Mouse (Mus musculus): ENCODE data around the gene Pkd1. TPM values are rescaled to one million over a fixed set of nuclear protein-coding genes. Genes with fewer than 3 reads are reported as not detected.

The Pkd1 gene
- polyA plus RNA-seq, 1 experiment from 2014 or later, result 3.3 TPM

DNA sequence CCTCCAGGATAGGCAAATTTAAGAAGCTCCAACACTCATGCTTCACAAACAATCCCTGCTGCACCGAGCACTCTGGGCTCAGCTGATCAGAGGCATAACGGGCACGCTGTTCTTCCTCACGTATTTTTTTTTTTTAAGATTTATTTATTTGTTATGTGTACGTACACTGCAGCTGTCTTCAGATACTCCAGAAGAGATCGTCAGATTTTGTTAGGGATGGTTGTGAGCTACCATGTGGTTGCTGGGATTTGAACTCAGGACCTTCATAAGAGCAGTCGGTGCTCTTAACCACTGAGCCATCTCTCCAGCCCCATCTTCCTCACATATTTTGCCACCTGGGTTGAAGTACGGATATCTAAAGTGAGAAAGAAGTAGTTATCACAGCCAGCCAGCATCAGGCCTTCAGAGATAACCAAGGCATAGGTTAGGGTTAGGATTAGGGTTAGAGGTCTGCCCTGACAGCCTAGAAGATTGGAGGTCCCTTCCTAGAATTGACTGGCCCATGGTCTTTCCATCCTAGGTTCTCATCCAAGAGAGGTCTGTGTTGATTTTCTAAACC, 15.4 kb upstream of the Pkd1 start, which contains the start of gene Rab26:
TSS of gene Rab26 (minus strand) at position 51 of the 559 bp plus-strand sequence.
- Histone ChIP-seq H3K9me3 (replicated peaks) (no peaks in the 10 kb centered on the region), H3K36me3 (peaks cover 17% of the 10 kb centered on the region), H3K4me1 (replicated peaks) (peaks cover 57% of the 10 kb centered on the region), H3K27ac (no peak within 1 kb of the TSS; the same call in 1 of the 2 replicates), H3K4me2 (peak within 1 kb of the TSS; percentile 90), H3K9ac (peak within 1 kb of the TSS; percentile 67), H3K27me3 (no peaks in the 10 kb centered on the region), H3K4me3 (replicated peaks) (peak within 1 kb of the TSS; percentile 58)
- ATAC-seq (ENCODE audit: low read depth), result no peak
- no peak for DNase-seq
- 48% methylated on average over 8 of the region's 8 CpGs for WGBS (ENCODE audit: insufficient replicate concordance)

DNA sequence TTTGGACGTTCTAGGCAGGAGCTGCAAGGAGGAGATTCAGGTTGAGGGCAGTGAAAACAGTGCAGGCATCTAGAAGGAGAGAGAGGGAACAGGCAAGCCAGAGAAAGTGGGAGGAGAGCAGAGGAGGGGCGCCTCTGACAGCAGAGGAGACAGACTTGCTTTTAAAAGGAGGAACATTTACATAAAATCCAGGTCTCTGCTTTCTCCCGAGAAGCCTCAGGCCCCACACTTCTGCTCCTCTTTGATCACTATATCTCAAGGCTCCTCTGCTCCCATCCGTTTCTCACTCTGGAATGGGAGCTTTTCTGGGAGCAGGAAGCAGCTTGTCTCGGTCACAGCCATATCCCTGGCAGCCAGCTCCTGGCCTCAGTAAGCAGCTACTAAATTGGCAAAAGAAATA, 14.3 kb upstream of the Pkd1 start:
- Histone ChIP-seq H3K27me3 (no peaks in the 10 kb centered on the region), H3K9me3 (replicated peaks) (no peaks in the 10 kb centered on the region), H3K9ac (no peak overlapping the region), H3K4me3 (replicated peaks) (no peak overlapping the region), H3K4me2 (no peak overlapping the region), H3K4me1 (replicated peaks) (peaks cover 51% of the 10 kb centered on the region), H3K27ac (no peak overlapping the region; the same call in 1 of the 2 replicates), H3K36me3 (peaks cover 7% of the 10 kb centered on the region)
- DNase-seq, result no peak
- WGBS (ENCODE audit: insufficient replicate concordance), result 52% methylated on average over 5 of the region's 5 CpGs
- ATAC-seq (ENCODE audit: low read depth), result no peak

DNA sequence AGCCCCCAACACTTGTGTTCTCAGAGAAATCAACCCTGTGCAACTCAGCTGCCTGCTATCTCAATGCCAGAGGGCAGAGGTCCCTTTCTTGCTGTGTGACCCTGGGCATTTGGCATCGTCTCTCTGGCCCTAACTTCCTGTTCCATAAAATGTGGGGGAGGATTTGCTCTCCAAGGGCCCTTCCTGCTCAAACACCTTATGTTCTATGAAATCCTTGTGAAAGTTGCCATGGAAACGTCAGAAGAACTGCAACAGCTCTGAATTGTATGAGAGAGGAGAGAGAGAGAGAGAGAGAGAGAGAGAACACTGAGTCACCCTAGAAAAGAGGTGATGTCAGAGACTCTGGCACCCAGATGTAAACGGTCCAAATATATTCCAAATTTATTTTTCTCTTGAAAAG, 12.1 kb upstream of the Pkd1 start:
- Histone ChIP-seq H3K27ac (no peak overlapping the region), H3K4me1 (replicated peaks) (peaks cover 31% of the 10 kb centered on the region), H3K9me3 (replicated peaks) (no peaks in the 10 kb centered on the region), H3K36me3 (no peaks in the 10 kb centered on the region), H3K27me3 (no peaks in the 10 kb centered on the region), H3K4me2 (no peak overlapping the region), H3K9ac (no peak overlapping the region), H3K4me3 (replicated peaks) (no peak overlapping the region)
- no peak for ATAC-seq (ENCODE audit: low read depth)
- no peak for DNase-seq
- 39% methylated on average over 3 of the region's 3 CpGs for WGBS (ENCODE audit: insufficient replicate concordance)

DNA sequence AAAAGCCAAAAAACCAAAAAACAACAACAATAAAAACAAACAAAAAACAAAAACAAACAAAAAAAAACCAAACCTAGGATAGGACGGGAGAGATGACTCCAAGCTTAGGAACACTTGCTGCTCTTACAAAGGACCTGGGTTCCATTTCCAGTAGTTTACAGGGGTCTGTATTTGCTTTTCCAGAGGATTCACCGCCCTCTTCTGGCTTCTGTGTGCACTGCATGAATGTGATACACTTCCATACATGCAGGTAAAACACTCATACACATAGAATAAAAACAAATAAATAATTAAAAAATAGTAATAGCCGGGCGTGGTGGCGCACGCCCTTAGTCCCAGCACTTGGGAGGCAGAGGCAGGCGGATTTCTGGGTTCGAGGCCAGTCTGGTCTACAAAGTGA, 10.7 kb upstream of the Pkd1 start:
- Histone ChIP-seq H3K4me1 (replicated peaks) (peaks cover 17% of the 10 kb centered on the region), H3K4me2 (no peak overlapping the region), H3K27ac (no peak overlapping the region), H3K27me3 (no peaks in the 10 kb centered on the region), H3K4me3 (replicated peaks) (no peak overlapping the region), H3K9ac (no peak overlapping the region), H3K9me3 (replicated peaks) (no peaks in the 10 kb centered on the region), H3K36me3 (no peaks in the 10 kb centered on the region)
- WGBS (ENCODE audit: insufficient replicate concordance), result 51% methylated on average over 8 of the region's 8 CpGs
- ATAC-seq (ENCODE audit: low read depth) (no peak), DNase-seq (peak; percentile 31)

DNA sequence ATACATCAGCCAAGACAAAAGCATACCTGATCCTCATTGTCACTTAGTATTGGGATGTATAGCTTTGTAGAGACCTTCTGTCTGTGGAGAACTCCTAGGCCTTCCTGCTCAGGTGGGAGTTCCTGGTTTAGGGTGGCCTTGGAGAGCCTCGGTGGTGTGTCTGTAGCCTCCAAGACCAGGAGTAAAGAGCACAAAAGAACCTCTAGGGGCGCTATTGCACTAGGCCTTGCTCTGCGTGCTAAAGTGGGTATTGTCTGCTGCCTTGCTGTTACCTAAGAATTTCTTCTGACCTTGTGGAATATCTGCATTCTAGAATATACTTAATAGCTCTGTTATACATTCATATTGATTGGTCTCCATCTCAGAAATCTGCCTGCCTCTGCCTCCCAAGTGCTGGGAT, 9.3 kb upstream of the Pkd1 start:
- 9% methylated on average over 3 of the region's 3 CpGs for WGBS (ENCODE audit: insufficient replicate concordance)
- no peak overlapping the region for H3K9ac ChIP-seq
- peaks cover 5% of the 10 kb centered on the region for H3K27me3 ChIP-seq
- no peaks in the 10 kb centered on the region for H3K36me3 ChIP-seq
- no peaks in the 10 kb centered on the region for H3K9me3 ChIP-seq (replicated peaks)
- H3K4me1 ChIP-seq (replicated peaks), result peaks cover 5% of the 10 kb centered on the region; the same call in 1 of the 2 replicates
- no peak overlapping the region for H3K27ac ChIP-seq
- ATAC-seq (ENCODE audit: low read depth), result peak; percentile 72; the same call in 1 of the 2 replicates
- H3K4me3 ChIP-seq (replicated peaks), result no peak overlapping the region
- no peak for DNase-seq
- H3K4me2 ChIP-seq, result no peak overlapping the region

DNA sequence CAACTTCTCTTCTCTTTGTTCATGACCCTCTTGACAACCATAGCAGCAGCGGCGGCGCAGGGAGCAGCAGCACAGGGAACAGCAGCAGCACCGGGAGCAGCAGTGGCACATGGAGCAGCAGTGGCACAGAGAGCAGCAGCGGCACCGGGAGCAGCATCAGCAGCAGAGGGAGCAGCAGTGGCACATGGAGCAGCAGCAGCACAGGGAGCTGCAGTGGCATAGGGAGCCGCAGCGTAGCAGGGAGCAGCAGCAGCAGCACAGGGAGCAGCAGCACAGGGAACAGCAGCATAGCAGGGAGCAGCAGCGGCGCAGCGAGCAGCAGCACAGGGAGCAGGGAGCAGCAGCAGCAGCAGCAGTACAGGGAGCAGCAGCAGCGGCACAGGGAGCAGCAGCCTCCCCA, 5.0 kb upstream of the Pkd1 start:
- WGBS (ENCODE audit: insufficient replicate concordance), result 27% methylated on average over 12 of the region's 12 CpGs
- no peak overlapping the region for H3K9ac ChIP-seq

DNA sequence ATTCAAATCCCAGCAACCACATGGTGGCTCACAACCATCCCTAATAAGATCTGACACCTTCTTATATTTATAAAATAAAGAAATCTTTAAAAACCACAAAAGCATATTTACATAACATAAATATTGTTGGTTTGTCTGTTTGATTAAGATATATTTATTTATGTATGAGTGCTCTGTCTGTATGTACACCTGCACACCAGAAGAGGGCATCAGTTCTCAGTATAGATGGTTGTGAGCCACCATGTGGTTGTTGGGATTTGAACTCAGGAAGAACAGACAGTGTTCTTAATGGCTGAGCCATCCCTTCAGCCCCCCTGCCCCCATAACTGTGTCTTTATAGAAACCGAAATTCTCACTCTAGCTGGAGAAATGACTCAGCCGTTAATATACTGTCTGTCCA, 4.4 kb upstream of the Pkd1 start:
- Histone ChIP-seq H3K9ac (no peak overlapping the region), H3K9me3 (replicated peaks) (no peaks in the 10 kb centered on the region), H3K36me3 (no peaks in the 10 kb centered on the region), H3K4me2 (no peak overlapping the region), H3K4me3 (replicated peaks) (no peak overlapping the region), H3K27ac (no peak overlapping the region), H3K4me1 (replicated peaks) (peaks cover 21% of the 10 kb centered on the region), H3K27me3 (peaks cover 5% of the 10 kb centered on the region)
- no peak for DNase-seq
- WGBS (ENCODE audit: insufficient replicate concordance), result 72% methylated on average over 2 of the region's 2 CpGs
- no peak for ATAC-seq (ENCODE audit: low read depth)

More for the DNA sequence above, 5.0 kb upstream of the Pkd1 start:
- Histone ChIP-seq H3K4me1 (replicated peaks) (peaks cover 21% of the 10 kb centered on the region), H3K36me3 (no peaks in the 10 kb centered on the region), H3K27ac (no peak overlapping the region), H3K4me2 (no peak overlapping the region), H3K9me3 (replicated peaks) (no peaks in the 10 kb centered on the region), H3K27me3 (peaks cover 5% of the 10 kb centered on the region), H3K4me3 (replicated peaks) (no peak overlapping the region)
- DNase-seq (no peak), ATAC-seq (ENCODE audit: low read depth) (no peak)

DNA sequence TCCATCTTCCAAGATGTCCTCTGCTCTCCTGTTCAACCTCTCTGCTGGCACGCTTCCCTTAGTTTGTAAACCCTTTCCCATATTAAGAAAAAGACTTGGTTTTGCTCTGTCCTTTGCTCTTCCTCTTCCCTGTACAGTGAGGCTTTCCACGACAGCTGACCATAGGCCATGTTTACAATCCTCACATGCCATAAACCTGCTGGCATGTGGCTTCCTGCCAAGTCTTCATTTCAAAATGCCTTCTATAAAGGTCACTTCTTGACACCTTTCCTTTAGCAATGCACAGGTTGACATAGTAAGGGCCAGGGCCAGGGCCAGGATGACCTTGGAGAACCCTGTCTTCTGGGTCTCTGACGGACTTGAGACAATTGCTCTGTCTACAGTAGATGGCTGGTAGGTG, 3.4 kb upstream of the Pkd1 start:
- DNase-seq (no peak), ATAC-seq (ENCODE audit: low read depth) (no peak)
- Histone ChIP-seq H3K36me3 (no peaks in the 10 kb centered on the region), H3K27ac (no peak overlapping the region), H3K27me3 (peaks cover 5% of the 10 kb centered on the region), H3K9me3 (replicated peaks) (no peaks in the 10 kb centered on the region), H3K4me2 (no peak overlapping the region), H3K9ac (no peak overlapping the region), H3K4me1 (replicated peaks) (peaks cover 31% of the 10 kb centered on the region), H3K4me3 (replicated peaks) (no peak overlapping the region)
- WGBS (ENCODE audit: insufficient replicate concordance), result 69% methylated on average over 3 of the region's 3 CpGs

DNA sequence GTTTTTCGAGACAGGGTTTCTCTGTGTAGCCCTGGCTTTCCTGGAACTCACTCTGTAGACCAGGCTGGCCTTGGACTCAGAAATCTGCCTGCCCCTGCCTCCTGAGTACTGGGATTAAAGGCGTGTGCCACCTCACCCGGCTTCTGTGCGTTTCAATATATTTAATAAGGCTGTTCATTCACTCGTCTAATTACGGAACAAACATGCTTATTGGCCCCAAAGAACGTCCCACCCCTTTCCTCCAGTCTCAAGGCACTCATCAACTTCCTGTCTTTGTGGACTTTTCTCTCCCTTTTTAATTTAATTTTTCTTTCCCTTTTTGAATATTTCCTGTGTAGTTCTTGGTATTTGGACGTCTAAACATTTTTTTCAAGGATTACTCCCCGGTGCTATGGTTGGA, 1.2 kb upstream of the Pkd1 start:
- Histone ChIP-seq H3K36me3 (no peaks in the 10 kb centered on the region), H3K4me3 (replicated peaks) (peak overlapping the region; percentile 89), H3K27ac (peak overlapping the region; percentile 94), H3K9me3 (replicated peaks) (no peaks in the 10 kb centered on the region), H3K27me3 (peaks cover 5% of the 10 kb centered on the region), H3K4me2 (peak overlapping the region; percentile 100), H3K9ac (peak overlapping the region; percentile 78), H3K4me1 (replicated peaks) (peaks cover 41% of the 10 kb centered on the region)
- DNase-seq (no peak), ATAC-seq (ENCODE audit: low read depth) (no peak)
- whole genome bisulfite sequencing (ENCODE audit: insufficient replicate concordance), result 20% methylated on average over 9 of the region's 9 CpGs

DNA sequence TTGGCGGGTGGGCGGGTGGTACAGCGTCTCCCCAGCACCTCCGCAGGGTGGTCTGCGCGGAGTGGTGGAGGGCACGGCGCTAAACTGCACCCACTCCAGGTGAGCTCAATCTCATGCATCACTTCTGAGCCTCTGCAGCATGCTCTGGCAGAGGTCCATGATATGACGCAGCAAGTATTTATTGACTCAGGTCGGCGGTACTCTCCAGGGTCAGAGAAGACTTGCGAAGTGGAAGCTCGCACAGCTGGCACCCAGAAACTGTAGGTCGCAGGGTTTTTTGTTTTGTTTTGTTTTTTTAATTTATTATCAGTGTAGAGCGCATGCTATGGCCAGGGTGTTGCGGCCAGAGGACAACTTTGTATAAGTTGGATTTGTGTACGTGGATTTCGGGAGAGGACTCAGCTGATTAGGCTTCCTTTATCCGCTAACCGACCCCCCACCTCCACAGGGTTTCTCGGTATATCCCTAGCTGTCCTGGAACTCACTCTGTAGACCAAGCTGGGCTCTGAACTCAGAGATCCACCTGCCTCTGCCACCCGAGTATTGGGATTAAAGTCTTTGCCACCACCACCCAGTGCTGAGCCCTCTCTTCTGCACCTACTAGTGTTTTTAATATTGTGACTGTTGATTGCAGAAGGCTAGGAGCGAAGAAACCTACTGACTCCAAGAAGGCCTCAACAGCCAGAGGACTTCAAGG, 565 bp upstream of the Pkd1 start:
- ATAC-seq (ENCODE audit: low read depth), result peak; percentile 37
- peak overlapping the region; percentile 78 for H3K9ac ChIP-seq
- H3K4me1 ChIP-seq (replicated peaks), result peaks cover 41% of the 10 kb centered on the region
- H3K36me3 ChIP-seq, result no peaks in the 10 kb centered on the region
- peaks cover 5% of the 10 kb centered on the region for H3K27me3 ChIP-seq
- 2% methylated on average over 23 of the region's 23 CpGs for WGBS (ENCODE audit: insufficient replicate concordance)
- peak overlapping the region; percentile 89 for H3K4me3 ChIP-seq (replicated peaks)
- H3K4me2 ChIP-seq, result peak overlapping the region; percentile 100
- H3K27ac ChIP-seq, result peak overlapping the region; percentile 94
- H3K9me3 ChIP-seq (replicated peaks), result no peaks in the 10 kb centered on the region
- DNase-seq, result peak; percentile 43

DNA sequence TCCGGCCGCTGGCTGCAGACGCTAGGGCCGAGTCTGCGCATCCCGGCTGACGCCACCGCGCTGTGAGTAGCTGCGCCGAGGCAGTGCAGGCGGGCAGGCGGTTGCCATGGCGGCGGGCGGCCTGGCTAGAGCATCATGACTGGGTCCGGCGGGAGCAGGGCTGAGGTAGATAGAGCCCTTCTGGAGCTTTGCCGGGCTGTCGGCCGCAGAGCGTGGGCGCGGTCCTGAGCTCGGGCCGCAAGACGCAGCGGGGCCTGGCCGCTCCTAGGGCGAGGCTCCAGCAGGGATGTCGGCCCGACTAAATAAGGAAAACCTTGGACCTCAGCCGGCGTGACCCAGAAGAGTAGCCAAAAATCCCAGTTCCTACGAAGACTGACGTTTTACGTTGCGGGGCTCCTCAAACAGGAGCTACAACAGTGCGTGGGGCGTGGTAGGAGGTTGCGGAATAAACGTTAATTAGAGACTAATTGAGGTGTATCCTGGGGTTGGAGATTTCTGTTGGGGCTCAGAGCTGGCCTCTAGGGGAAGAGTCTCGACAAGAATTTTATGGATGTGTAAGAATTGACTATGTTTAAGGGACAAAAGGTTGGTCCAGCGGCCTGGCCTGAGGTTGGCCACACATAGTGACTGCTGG, 899 bp downstream of the Pkd1 start:
- ATAC-seq (ENCODE audit: low read depth) (peak; percentile 71), DNase-seq (peak; percentile 75)
- Histone ChIP-seq H3K27ac (peak overlapping the region; percentile 94), H3K4me2 (peak overlapping the region; percentile 100), H3K27me3 (no peaks in the 10 kb centered on the region), H3K9me3 (replicated peaks) (no peaks in the 10 kb centered on the region), H3K36me3 (no peaks in the 10 kb centered on the region), H3K9ac (peak overlapping the region; percentile 92), H3K4me3 (replicated peaks) (peak overlapping the region; percentile 89), H3K4me1 (replicated peaks) (peaks cover 41% of the 10 kb centered on the region)
- 3% methylated on average over 44 of the region's 44 CpGs for WGBS (ENCODE audit: insufficient replicate concordance)
